In genomic region chr5:95870336-95870845, GRCm38 (mm10) we compare ENCODE assay signal across 19 mouse cellular contexts.
DNase-seq lines count a peak whose midpoint lies in the region; ATAC-seq and TF ChIP-seq lines count a peak whose summit lies in the region.
"Had no signal": no experiment of that assay in that cellular context is flagged by ENCODE, and none has a peak within 500 bp of the region (broad histone marks: within the 10 kb centered on the region; RNA-seq: fewer than 3 reads in every experiment).

No protein-coding gene starts in this region.

- no peaks in the 10 kb centered on the region for H3K27me3 ChIP-seq in embryonic facial prominence, embryonic 14.5 days (replicated peaks; ENCODE audit: control insufficient read depth, insufficient read depth, low read length)
- H3K27me3 ChIP-seq in embryonic facial prominence, embryonic 10.5 days (replicated peaks; ENCODE audit: low read depth, poor library complexity, severe bottlenecking), result no peaks in the 10 kb centered on the region
- no peaks in the 10 kb centered on the region for H3K27me3 ChIP-seq in kidney, embryonic 16.5 days (ENCODE audit: insufficient read depth, low read length)
- H3K27me3 ChIP-seq in C2C12 (ENCODE audit: control insufficient read depth, insufficient read depth, insufficient read length), result no peaks in the 10 kb centered on the region
- H3K27me3 ChIP-seq: embryonic facial prominence, embryonic 13.5 days; forebrain, embryonic 13.5 days; forebrain, embryonic 15.5 days had no signal

- no peak overlapping the region for H3K4me2 ChIP-seq in embryonic facial prominence, embryonic 14.5 days (ENCODE audit: low read depth, low read length)
- no peak overlapping the region for H3K4me2 ChIP-seq in kidney, embryonic 16.5 days (replicated peaks; ENCODE audit: low read depth, low read length)
- H3K4me2 ChIP-seq: embryonic facial prominence, embryonic 13.5 days; forebrain, embryonic 13.5 days; forebrain, embryonic 15.5 days had no signal

- H3K36me3 ChIP-seq in embryonic facial prominence, embryonic 14.5 days (ENCODE audit: control insufficient read depth, insufficient read depth, low read length), result no peaks in the 10 kb centered on the region
- no peaks in the 10 kb centered on the region for H3K36me3 ChIP-seq in embryonic facial prominence, embryonic 10.5 days (replicated peaks)
- no peaks in the 10 kb centered on the region for H3K36me3 ChIP-seq in kidney, embryonic 16.5 days (ENCODE audit: insufficient read depth, low read length)
- H3K36me3 ChIP-seq in C2C12 (ENCODE audit: control insufficient read depth, insufficient read depth), result no peaks in the 10 kb centered on the region
- H3K36me3 ChIP-seq: embryonic facial prominence, embryonic 13.5 days; forebrain, embryonic 15.5 days had no signal

- no peak for TF ChIP-seq CTCF in C2C12 (IDR thresholded peaks at IDR 0.05; ENCODE audit: control insufficient read depth, insufficient read depth, insufficient read length)

- H3K27ac ChIP-seq in embryonic facial prominence, embryonic 14.5 days (replicated peaks; ENCODE audit: low read depth, low read length), result no peak overlapping the region
- H3K27ac ChIP-seq in embryonic facial prominence, embryonic 10.5 days (replicated peaks), result no peak overlapping the region
- no peak overlapping the region for H3K27ac ChIP-seq in kidney, embryonic 16.5 days (ENCODE audit: low read length)
- H3K27ac ChIP-seq: embryonic facial prominence, embryonic 13.5 days; forebrain, embryonic 13.5 days; forebrain, embryonic 15.5 days had no signal

- no peak for ATAC-seq in embryonic facial prominence, embryonic 14.5 days (ENCODE audit: low read depth)
- peak; percentile 65; the same call in 1 of the 2 replicates for ATAC-seq in kidney, embryonic 16.5 days (ENCODE audit: low FRiP score, low TSS enrichment)
- ATAC-seq: forebrain, embryonic 13.5 days; forebrain, embryonic 15.5 days; forebrain, postnatal 0 days had no signal

- H3K79me2 ChIP-seq in C2C12 (ENCODE audit: control insufficient read depth, insufficient read depth), result no peaks in the 10 kb centered on the region

- no peaks in the 10 kb centered on the region for H3K79me3 ChIP-seq in C2C12 (ENCODE audit: low read depth)

- H3K9ac ChIP-seq in embryonic facial prominence, embryonic 14.5 days (ENCODE audit: low read depth, low read length), result no peak overlapping the region
- H3K9ac ChIP-seq in kidney, embryonic 16.5 days (replicated peaks; ENCODE audit: low read length), result no peak overlapping the region
- H3K9ac ChIP-seq: embryonic facial prominence, embryonic 13.5 days; forebrain, embryonic 13.5 days; forebrain, embryonic 15.5 days; forebrain, postnatal 0 days had no signal

- H3ac ChIP-seq in C2C12 (ENCODE audit: control insufficient read depth, insufficient read length, low read depth), result no peak overlapping the region

- peak; percentile 2 for DNase-seq in embryonic facial prominence, embryonic 14.5 days (ENCODE audit: low spot score)
- DNase-seq in embryonic facial prominence, embryonic 10.5 days (ENCODE audit: low spot score), result no peak
- DNase-seq in kidney, adult 11 months, result no peak
- DNase-seq in cerebellum, postnatal 14 days, result no peak
- DNase-seq: adrenal gland, adult 2 months; adrenal gland, postnatal 10 days; adrenal gland, postnatal 25 days; B cell, adult 2 months; cerebellum, adult 11 months; cerebellum, adult 18-20 months; cerebellum, adult 8-10 months; cerebellum, adult 9-11 months; cerebellum, postnatal 25 days; forebrain, postnatal 0 days had no signal

- no peaks in the 10 kb centered on the region for H3K4me1 ChIP-seq in embryonic facial prominence, embryonic 14.5 days (ENCODE audit: control insufficient read depth, insufficient read depth, low read length)
- H3K4me1 ChIP-seq in embryonic facial prominence, embryonic 10.5 days, result no peaks in the 10 kb centered on the region
- H3K4me1 ChIP-seq in kidney, embryonic 16.5 days (ENCODE audit: insufficient read depth, low read length), result no peaks in the 10 kb centered on the region
- H3K4me1 ChIP-seq: embryonic facial prominence, embryonic 13.5 days; forebrain, embryonic 13.5 days; forebrain, embryonic 15.5 days had no signal

- no peak overlapping the region for H3K4me3 ChIP-seq in embryonic facial prominence, embryonic 14.5 days (ENCODE audit: low read depth, low read length)
- H3K4me3 ChIP-seq in embryonic facial prominence, embryonic 10.5 days, result no peak overlapping the region
- H3K4me3 ChIP-seq in kidney, embryonic 16.5 days (ENCODE audit: low read length), result no peak overlapping the region
- H3K4me3 ChIP-seq in C2C12 (ENCODE audit: insufficient read depth, poor library complexity, severe bottlenecking), result no peak overlapping the region
- H3K4me3 ChIP-seq: embryonic facial prominence, embryonic 13.5 days; forebrain, embryonic 13.5 days; forebrain, embryonic 15.5 days had no signal

- H3K9me3 ChIP-seq in embryonic facial prominence, embryonic 14.5 days (ENCODE audit: control insufficient read depth, low read length), result no peaks in the 10 kb centered on the region
- no peaks in the 10 kb centered on the region for H3K9me3 ChIP-seq in embryonic facial prominence, embryonic 10.5 days
- H3K9me3 ChIP-seq in kidney, embryonic 16.5 days (ENCODE audit: low read length), result no peaks in the 10 kb centered on the region
- H3K9me3 ChIP-seq: embryonic facial prominence, embryonic 13.5 days; forebrain, embryonic 15.5 days had no signal

- 41% methylated on average over 3 of the region's 3 CpGs for WGBS in embryonic facial prominence, embryonic 14.5 days
- WGBS in embryonic facial prominence, embryonic 10.5 days, result 55% methylated on average over 3 of the region's 3 CpGs
- 41% methylated on average over 3 of the region's 3 CpGs for WGBS in kidney, embryonic 16.5 days

TF ChIP-seq in C2C12, 6 proteins besides CTCF, POLR2A, EP300 and RAD21:
- TF ChIP-seq USF1 (IDR thresholded peaks at IDR 0.05; ENCODE audit: low read depth) (peak; percentile 72), FOSL1 (IDR thresholded peaks at IDR 0.05; ENCODE audit: insufficient read depth, low read length, poor library complexity, severe bottlenecking) (no peak)
